Mouse (Mus musculus): Measurements from ENCODE around the gene Gm42957.

DNA sequence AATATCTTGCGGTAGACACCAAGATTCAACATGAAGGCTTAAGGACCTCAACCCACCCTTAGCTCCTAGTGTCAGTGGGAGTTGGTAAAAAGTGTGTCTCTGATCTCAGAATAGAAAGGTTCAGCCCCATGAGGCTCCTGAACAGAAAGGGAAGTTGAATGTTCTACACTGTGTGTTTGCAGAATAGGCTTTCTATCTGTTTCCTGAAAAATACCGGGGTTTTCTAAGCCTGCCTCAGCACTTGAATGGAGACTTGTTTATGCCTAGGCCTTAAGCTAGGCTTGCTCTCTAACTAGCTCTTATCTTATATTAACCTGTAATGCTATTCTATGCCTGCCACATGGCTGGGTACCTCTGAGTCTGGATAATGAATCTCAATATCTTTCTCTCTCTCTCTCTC, 25.6 kb downstream of the Gm42957 start:
- TF ChIP-seq CTCF (IDR thresholded peaks at IDR 0.05) (no peak), EP300 (IDR thresholded peaks at IDR 0.05) (no peak)
